Mouse (Mus musculus): ENCODE results near the gene Fxyd7.

Fxyd7 gene

GRCm38 (mm10) chr7:31076492-31076891, 25.2 kb upstream of the Fxyd7 start, which contains the start of gene Fxyd3:
TSS of gene Fxyd3 (minus strand) at chr7:31076704.
- DNase-seq (ENCODE audit: low spot score) = no peak

DNA sequence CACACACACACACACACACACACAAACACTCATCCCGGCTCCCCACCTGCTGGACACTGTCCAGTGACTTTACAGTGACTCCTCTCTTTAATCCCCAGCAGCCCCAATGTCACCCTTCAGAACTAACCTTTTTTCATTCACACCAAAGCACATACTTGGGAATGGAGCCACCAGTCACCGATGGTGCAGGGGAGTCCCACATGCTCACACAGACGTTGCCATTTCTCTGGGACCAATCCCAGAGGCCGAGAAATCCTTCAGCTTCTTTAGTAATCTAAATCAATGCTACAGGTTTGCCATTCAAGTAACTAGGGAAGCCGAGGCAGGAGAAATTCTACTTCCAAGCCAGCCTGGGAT, 23.4 kb upstream of the Fxyd7 start:
- DNase-seq (ENCODE audit: low spot score) = no peak

- DNase-seq (ENCODE audit: low spot score) = peak; percentile 35
Observed at GRCm38 (mm10) chr7:31074061-31074712, 22.9 kb upstream of the Fxyd7 start.

- no peak for DNase-seq (ENCODE audit: low spot score)
Observed at GRCm38 (mm10) chr7:31073546-31073945, 22.3 kb upstream of the Fxyd7 start.

GRCm38 (mm10) chr7:31072326-31072725, 21.1 kb upstream of the Fxyd7 start:
- no peak for DNase-seq (ENCODE audit: low spot score)

GRCm38 (mm10) chr7:31070324-31070723, 19.1 kb upstream of the Fxyd7 start:
- no peak for DNase-seq (ENCODE audit: low spot score)

DNA sequence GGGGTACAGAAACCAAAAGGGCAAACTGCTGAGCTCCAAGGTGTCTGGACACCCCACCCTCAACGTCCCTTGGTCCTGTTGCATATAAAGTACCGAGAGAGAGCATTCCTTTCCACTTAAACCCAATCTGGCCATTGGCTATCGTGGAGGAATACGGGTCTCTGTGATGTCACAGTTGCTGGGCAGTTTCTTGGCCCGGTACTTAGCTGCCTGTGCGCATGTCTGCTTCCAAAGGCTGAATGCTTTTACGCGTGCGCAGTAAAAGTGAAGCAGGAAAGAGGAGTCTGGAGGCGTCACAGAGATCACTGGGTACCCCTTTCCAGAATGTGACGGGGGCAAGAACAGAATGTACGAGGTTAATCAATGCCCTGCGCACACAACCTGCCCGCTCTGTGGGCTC, 18.2 kb upstream of the Fxyd7 start:
- no peak for DNase-seq (ENCODE audit: low spot score)

DNA sequence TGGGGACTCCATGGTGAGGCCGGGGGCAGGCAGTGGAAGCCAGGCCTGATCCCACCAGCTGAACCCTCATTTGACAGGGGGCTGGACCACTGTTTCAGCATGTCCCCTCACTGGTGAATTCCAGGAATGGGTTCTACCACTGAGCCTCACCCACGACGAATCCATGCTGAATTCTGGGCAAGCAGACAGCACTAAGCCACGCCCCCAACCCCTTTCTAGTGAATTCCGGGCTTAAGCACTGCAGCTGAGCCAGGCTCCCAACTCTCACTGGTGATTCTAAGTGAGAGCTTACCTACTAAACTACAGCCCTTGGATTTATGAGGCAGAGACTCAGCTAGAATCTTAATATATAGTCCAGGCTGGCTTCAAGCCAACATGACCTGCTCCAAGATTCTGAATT, 16.6 kb upstream of the Fxyd7 start:
- no peak for DNase-seq (ENCODE audit: low spot score)

- no peak for DNase-seq (ENCODE audit: low spot score)
Observed at GRCm38 (mm10) chr7:31063074-31063560, 11.8 kb upstream of the Fxyd7 start.

GRCm38 (mm10) chr7:31060621-31061010, 9.3 kb upstream of the Fxyd7 start:
- DNase-seq (ENCODE audit: low spot score) = no peak

- no peak for DNase-seq (ENCODE audit: low spot score)
Observed at GRCm38 (mm10) chr7:31059919-31060620, 8.8 kb upstream of the Fxyd7 start.

- DNase-seq (ENCODE audit: low spot score) = peak; percentile 66
Observed at GRCm38 (mm10) chr7:31059108-31059507, 7.8 kb upstream of the Fxyd7 start, which contains the start of gene Lgi4. TSS of gene Lgi4 (plus strand) at chr7:31059342.

DNA sequence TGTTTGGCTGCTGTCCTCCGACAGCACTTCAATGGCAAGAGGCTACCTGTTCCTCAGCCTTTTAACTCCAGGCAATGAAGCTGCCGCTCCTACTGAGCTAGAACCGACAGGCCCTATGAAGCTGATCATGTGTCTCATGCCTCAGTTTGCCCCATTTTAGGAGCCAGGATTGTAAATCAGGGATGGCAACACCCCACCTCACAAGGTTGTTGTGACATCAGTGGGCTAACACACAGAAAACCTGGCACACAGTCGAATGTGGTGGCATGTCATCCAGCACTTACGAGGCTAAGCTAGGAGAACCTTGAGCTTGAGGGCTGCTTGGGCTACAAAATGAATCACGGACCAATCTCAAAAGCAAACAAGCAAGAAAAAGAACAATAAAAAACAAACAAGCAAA, 6.9 kb upstream of the Fxyd7 start:
- no peak for DNase-seq (ENCODE audit: low spot score)

DNA sequence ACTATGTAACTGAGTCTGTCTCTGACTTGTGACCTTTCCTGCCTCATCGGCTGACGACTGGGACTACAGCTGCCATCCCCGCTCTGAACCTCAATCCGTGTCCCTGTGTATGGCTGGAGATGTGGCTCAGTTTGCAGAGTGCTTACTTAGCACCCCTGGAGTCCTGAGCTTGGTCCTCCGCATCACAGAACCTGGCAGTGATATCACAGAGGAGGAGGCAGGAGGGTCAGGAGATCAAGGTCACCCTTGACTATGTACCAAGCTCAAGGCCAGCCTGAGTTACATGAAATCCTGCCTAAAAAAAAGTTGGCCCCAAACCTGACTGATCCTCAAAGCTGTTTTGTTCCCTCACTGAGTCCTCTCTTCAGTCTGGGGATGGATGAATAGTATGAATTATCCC, 6.5 kb upstream of the Fxyd7 start:
- DNase-seq (ENCODE audit: low spot score) = no peak

GRCm38 (mm10) chr7:31057071-31057470, 5.8 kb upstream of the Fxyd7 start, which contains the start of gene Fxyd1:
TSS of gene Fxyd1 (minus strand) at chr7:31057199.
- DNase-seq (ENCODE audit: low spot score) = no peak

DNA sequence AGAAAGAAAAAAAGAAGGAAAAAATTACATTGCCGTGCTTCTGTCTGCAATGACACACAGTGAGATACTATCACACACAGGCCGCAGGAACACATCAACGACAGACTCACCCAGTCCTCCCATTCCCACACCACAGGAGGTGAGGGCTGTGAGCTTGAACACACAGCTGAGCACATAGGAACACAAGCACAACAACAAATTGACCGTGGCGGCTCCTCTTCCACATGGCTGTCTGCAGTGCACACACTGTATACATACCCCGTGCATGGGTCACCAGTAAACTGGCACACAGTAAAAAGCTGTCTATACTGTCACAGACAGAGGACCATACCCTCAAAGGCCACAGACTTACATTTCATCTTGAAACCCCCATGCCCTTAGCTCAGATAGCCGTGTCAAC, 5.2 kb upstream of the Fxyd7 start:
- DNase-seq (ENCODE audit: low spot score) = no peak

- peak; percentile 80 for DNase-seq (ENCODE audit: low spot score)
Observed at GRCm38 (mm10) chr7:31055883-31056282, 4.6 kb upstream of the Fxyd7 start.

DNA sequence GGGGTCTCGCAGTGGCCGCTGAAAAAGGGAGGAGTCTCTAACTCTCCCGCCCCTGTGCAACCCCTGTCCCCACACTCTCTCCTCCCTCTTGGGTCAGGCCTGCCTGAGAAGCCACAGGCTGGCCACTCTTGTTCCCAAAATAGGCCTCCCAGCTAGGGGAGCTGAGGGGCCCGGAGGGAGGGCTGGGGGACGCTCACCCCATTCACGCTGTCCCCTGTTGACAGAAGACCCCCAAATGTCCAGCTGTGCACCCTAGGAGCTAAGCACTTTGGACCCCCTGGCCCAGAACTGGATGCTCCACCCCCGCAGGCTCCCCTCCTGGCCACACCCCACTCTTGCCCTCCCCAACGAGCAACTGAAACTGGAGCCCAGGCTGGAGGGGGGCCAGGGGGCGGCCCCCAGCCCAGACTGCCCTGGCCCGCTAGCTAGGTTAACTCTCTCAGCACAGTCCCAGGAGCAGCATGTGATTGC, 4.1 kb upstream of the Fxyd7 start:
- peak; percentile 81 for DNase-seq (ENCODE audit: low spot score)

DNA sequence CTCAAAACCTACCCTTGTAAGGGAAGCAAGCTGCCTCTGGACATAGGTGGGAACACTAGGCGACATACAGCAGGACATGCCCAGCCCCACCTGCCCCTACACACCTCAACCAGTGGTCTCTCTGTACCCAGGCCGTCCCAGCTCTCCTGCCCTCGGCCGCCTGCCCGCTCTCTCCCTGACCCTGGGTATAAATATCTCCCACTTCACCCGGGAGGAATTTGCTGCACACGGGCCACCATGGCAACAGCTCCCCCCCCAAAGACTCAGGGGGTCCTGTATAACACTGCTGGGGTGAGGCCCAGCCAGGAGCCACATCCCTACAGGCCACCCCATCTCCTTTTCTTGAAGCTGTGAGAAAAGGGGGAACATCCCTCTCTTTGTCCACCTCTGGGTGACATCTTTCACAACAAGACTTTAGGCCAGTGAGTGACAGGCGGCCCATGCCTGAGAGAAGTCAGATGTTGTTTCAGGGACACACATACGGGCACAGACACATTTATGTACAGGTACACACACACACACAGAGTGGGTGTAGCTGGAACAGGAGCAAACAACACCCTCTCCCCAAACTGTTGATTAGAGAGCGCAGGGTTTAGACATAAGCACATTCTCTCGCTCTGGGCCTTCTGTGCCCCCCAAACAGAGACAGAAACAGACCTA, 3.5 kb upstream of the Fxyd7 start:
- DNase-seq (ENCODE audit: low spot score) = no peak

DNA sequence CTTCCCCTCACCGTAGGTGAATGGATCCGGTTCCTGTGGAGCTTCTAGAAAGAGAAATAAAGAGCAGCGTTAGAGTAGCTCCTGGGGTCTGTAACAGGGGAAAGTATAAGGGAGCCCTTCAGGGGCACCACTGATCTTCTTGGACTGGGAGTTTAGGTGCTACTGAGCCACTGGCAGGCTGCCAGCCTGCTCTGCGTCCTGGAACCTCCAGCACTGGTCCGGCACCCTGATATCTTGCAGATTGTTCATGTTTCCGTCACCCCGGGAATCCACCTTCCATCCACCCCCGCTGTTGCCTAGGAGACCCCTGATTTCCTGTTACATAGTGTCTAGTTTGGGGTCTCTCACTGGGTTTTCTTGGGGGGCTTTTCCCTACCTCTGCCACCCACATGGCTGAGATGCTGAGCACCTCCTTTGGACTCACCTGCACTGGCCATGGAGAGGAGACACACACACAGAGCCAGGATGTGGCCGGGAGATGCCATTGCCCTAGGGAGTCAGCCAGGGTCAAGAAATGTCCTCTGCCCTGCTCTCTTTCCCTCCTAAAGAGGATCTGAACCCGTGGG, 2.7 kb upstream of the Fxyd7 start:
- DNase-seq (ENCODE audit: low spot score) = no peak

GRCm38 (mm10) chr7:31052636-31053434, 1.6 kb upstream of the Fxyd7 start:
- no peak for DNase-seq (ENCODE audit: low spot score)

DNA sequence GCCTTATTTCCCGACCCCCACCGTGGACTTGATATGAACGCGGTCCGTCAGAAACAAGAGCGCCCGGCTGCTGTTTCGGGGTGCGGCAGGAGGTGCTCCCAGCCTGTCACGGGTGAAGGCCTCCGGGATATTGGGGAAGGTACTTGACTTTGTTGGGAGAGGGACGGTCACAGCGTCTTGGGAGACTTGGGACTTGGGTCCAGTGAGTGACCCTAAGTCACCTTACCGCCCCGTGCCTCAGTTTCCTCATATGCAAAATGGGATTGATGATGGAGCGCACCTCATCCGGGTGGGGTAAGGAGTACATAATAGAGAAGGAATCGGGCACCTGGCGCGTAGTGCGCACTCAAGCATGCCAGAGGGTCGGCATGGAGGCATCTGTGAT, 976 bp upstream of the Fxyd7 start:
- no peak for DNase-seq (ENCODE audit: low spot score)
